Mouse (Mus musculus) fibroblast of lung, adult 2 months (primary cell): ENCODE measurements around the gene Sparcl1.

Experiments used
- DNase-seq: peaks from one replicate; pipeline ENCODE4 v3.0.0-alpha.2; 2011; ENCODE audit warnings: low read depth

The Sparcl1 gene

DNA sequence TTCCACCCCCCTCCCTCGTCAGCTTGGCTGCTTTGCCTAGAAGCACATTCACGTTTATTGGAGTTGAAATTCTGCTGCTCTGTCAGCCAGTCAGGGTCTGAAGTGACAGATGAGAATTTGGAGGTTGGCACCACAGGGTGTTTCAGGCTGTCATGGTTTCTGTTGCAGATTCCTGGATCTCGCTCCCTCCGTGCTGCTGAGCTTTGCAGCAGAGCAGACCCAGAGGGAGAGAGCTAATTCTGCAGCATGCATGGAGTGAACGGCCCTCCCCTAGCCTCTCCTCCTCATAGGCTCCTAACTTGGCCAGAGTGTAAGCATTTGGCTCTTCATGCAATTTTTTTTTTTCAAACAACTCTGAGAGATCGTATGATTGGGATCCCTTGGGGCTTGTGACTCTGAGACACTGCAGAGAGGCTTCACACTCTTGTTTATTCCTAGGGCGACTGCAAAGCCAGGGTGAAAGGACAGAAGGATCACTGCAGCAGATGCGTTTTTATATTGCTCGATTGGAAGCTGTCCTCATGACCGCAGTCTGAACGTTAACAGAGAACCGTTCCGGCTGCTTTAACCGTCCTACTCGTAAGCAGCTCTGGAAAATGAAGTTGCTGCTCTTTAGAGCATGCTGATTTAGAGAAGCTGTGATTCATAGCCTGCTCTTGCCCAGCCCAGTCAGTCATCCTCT, at the start of gene Sparcl1:
Gene Sparcl1, minus strand, starts transcription at position 243 of the 682 bp plus-strand sequence.
- DNase-seq = no peak

- peak; percentile 29 for DNase-seq
Observed at GRCm38 (mm10) chr5:104161390-104161789, 47.9 kb upstream of the Sparcl1 start.

DNA sequence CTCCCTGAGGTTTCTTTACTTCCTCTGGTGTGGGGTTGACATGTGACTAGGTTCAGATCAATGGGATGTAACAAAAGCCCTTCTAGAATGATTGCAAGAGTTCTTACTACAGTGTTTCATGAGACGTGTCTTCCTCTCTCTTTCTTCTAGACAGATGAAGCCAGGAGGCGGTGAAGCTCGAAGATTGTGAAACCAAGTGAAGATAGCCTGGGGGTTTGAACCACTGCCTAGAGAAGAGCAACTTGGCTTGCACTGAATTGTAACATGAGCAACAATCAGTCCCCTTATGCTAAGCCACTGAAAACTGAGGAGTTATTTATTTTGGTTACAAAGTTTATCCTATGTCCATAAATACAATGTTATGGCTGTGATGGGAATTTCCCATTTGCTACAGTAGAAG, 47.0 kb upstream of the Sparcl1 start:
- no peak for DNase-seq

DNA sequence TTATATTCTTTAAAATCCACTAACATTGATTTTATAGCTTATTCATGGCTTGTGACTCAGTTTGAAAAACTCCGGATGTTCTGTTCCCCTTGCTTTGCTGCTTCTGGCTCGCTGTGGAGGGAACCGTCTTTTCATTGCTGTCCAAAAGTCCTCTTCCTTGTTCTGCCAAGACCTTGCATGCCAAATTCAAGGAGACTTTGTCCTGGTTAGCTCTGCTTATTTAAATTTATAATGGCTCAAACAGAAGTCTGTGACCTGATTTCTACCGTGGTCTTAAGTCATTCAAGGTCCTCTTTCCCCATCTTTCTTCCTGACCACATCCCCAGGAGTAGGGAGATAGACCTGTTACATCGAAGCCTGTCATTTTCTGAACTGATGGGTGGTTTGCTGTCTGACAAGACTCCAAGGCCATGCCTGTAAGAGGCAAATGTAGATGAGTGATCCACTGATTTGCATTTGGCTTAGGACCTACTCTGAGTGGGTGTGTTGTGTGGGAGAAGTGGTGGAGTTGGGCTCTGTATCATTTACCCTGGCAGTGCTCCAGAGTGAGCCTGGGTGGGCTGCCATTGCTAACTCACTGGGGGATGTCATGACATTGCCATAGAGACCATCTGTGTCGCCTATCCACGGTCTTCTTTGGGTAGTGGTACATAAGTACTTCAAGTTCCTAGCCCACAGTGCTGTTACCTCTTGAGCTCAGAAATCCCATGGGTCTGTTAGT, 45.0 kb upstream of the Sparcl1 start:
- no peak for DNase-seq

DNA sequence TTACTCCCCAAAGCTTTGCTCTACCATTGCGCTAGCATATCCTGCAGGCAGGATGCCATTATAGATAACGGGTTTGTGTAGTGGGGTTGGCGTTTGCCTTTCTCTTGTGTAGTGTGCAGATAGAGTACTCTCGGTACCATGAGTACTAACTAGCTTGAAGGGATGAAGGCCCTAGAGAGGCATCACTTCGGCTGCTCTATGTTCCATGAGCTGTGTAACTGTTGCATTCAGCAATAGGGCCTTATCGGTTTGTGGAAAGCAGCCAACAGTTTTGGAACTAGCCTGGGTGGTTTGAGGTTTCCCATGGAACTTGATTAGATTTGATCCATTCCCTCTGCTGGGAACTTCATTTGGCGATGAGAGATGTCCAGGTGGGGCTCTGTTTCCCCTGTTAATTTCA, 44.2 kb upstream of the Sparcl1 start:
- no peak for DNase-seq

DNA sequence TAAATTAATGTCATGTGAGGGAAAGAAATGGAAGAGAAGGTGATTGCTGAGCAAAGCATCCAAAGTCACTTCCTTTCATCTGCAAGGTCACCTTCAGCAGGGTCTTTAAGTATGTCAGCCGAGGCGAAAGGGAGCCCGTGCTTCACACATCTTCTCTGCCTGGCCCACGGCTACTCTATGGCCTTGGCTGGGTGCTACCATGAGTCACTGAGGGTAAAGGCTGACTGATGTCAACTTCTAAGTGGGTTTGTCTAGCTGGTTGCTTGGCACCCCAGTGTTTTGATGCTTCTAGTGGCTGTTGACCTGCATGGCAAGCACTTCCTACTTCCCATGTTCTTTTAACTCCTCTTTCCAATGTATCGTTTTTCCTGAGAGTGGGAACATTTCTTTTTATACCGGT, 36.7 kb upstream of the Sparcl1 start:
- DNase-seq = no peak

- no peak for DNase-seq
Observed at GRCm38 (mm10) chr5:104149349-104149748, 35.8 kb upstream of the Sparcl1 start.

DNA sequence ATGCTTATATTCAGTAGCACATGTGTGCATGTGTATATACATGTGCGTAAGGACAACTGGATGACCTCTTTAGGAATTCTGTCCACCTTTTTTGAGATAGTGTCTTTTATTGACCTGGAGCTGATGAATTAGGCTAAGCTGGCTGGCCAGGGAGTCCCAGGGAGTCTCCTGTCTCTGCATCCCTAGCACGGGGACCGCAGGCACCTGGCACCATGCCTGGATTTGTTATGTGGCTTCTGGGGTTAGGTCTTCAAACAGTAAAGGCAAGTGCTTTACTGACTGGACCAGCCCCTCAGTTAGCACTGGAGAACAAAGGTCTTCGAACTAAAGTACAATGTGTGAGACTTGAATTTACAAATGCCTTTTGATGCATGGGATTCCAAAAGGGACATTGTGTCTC, 30.5 kb upstream of the Sparcl1 start:
- no peak for DNase-seq

DNA sequence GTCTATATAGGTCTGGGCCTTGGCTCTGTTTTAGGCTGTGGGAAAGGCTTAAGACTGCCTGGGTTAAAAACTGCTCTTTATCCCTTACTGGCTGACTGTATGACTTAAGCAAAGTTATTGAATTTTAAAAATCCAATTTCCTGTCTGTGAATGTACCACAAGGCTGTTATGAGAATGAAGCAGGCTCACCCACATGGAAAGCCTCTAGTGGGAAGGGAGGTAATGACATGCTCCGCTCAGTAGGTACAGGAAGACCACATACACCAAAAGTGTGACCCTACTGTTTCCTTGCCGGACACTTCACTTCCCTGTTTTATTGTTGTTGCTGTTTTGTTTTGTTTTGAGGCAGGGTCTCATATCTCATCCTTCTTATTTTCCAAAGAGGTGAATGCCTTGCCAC, 27.5 kb upstream of the Sparcl1 start:
- DNase-seq = no peak

DNA sequence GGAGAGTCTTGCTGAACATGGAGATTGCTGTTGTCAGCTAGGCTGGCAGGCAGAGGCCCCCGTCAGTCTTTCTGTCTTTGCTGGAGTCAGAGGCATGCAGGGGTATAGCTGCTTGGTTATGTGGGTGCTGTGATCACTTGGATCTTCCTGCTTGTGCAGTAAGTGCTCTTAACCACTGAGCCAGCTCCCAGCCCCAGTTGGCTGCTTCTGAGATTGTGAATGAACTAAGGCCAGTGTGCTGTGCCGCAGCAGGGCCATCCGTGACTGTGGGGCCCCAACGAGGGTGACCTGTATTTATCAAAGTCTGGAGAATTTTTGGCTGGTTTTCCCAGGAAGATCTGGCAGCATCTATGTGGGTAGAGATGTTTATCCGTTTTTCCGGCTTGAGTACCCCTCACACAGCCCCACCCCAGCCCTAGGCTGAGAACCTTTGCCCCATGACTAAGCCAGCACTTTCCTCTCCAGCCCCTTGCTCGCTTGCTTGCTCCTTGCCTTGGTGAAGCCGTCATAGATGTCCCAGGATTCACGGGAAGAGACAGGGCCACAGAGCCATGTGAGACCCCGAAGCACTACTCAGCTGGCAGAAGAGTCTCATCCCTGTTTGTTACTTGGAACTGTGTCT, 24.5 kb upstream of the Sparcl1 start:
- no peak for DNase-seq

- DNase-seq = no peak
Observed at GRCm38 (mm10) chr5:104133752-104134151, 20.2 kb upstream of the Sparcl1 start.

- peak; percentile 39 for DNase-seq
Observed at GRCm38 (mm10) chr5:104131544-104131943, 18.0 kb upstream of the Sparcl1 start.

DNA sequence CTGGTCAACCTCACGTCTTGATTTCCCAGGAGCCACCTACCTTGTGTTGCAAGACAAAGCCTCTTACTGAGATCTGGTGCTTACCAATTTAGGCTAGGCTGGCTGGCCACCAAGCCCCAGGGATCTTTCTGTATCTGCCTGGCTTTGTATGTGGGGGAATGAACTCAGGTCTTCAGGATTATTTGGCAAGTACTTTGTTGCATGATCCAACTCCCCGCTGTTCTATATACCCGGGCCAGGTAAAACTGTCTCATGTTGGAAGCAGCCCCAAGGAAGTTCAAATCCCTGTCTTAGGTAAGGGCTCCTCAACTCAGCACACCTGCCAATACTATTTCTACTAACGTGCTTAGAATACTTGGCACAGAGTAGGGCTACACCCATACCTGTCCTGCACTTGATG, 17.4 kb upstream of the Sparcl1 start:
- no peak for DNase-seq

DNA sequence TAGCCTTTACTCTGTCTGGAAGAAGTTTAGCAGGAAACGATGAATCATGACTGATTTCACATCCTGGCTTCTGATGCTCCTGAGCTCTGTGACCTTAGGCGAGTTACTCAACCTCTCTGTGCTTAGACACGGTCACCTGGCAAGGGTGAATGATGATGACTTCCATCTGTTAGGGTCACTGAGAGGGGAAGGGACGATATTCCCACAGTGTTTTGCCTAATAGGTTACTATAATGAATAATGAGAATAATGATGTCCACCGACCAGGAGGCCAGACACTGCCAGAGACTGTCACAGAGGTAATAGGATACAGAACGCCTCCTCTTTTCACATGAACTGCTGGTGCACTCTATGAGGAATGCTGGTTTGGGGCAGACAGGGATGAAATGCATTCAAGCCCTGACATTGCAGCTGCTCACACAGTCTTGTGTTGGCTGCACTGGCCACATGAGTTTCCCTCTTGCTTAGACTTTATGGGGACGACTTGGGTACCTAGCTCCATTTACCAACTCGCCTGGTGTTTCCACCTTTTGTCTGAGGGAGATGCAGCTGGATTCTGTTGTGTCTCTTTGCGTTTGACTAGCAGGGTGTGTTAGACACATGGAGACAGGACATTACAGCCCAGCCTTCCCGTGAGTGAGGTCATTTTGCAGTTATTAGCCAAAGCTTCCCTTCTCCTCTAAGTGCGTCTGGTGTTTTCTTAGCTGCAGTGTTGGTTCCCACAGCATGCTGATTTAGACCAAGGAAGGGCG, 14.9 kb upstream of the Sparcl1 start:
- peak; percentile 57 for DNase-seq

- DNase-seq = no peak
Observed at GRCm38 (mm10) chr5:104127351-104127750, 13.8 kb upstream of the Sparcl1 start.

- DNase-seq = no peak
Observed at GRCm38 (mm10) chr5:104126561-104127320, 13.2 kb upstream of the Sparcl1 start.

- DNase-seq = no peak
Observed at GRCm38 (mm10) chr5:104124016-104124658, 10.6 kb upstream of the Sparcl1 start.

DNA sequence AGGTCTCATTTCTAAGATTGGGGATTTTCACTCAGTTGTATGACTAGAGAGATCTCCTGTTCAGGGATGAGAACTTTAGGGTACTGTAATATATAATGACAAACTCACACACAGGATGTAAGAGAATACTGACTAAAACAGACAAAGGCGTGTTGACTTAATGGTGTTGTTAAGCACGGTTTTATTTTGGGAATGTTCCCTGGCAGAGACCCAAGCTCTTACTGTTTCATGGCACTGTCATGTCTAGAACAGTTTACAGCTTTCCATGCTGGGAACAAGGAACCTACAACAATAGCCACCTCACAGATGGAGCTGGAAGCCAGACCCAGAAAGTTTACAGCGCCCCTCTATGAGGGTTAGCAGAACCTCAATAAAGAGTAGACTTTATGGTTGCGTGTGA, 2.4 kb upstream of the Sparcl1 start:
- no peak for DNase-seq

DNA sequence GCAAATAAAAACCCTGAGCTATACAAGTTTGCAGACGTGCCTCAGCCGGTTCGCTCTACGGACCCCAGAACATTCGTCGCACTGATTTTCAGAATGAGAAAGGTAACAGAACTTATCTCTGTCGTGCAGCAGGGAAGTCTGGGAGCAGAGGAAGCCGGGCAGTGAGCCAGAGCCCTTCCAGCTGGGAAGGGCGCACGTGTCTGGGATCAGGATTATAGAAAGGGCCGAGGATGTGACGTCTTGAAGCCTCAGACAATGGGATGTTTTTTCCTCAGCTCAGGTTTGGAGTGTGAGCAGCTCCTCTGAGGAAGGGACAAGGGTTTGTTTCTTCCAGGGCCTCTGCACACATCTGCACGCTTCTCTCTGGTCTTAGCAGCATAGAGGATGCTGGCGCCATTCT, 1.6 kb upstream of the Sparcl1 start:
- DNase-seq = no peak

DNA sequence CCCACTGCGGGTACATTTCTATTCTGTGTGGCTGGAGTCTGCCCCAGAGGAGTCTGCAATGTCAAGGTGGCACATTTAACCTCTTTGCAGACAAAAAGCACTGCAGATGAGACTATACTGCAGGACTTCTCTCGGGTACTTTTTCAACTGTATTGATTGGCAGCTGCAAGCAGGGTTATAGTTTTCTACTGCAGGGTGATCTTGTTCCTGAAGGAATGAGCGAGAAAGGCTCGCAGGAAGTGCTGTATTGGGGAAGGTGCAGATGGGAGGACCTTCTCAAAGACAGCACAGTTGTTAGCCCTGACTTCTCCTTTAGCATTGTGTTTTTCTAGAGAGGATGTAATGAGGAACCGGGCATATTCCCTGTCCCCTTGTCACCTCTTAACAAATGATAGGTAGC, 1.0 kb downstream of the Sparcl1 start:
- no peak for DNase-seq

DNA sequence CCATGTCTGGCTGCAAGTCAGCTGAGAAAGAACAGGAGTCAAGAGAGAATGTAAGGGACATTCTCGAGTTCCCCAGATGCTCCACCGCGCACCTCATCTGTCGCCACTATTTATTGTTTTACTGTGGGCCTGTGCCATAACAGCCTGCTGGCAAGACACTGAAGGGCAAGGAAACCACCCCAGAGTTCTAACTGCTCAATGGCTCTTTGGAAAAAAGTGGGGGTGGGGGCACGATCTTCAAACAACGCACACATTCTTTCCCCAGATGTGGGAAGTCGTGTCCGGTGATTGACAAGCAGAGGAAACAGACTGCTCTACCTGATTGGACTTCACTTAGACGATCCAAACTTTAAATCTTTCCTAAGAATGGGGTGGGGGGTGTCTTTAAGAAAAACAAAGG, 1.5 kb downstream of the Sparcl1 start:
- no peak for DNase-seq
